Mouse (Mus musculus) heart, adult 2 months (tissue): ENCODE measurements at regions not wholly inside any gene's neighbourhood (a gene's known extent, or its start where the extent isn't known, plus 50 kb on each side); places are given as distances from the start of the nearest gene placed in this dataset.

Experiments used
- DNase-seq, 2 experiments: peaks; one replicate each; pipeline ENCODE4 v3.0.0; 2021
- H3K27ac ChIP-seq: fragments of 200-600 bp; 2 replicates; pipeline ENCODE4 v1.8.1; 2022
- H3K27me3 ChIP-seq: fragments of 200-500 bp; 2 replicates; pipeline ENCODE4 v1.6.1; 2012; ENCODE audit warnings: mild to moderate bottlenecking, low read length, inconsistent platforms, mixed read lengths; ENCODE audit not compliant: control insufficient read depth, insufficient read depth
- H3K36me3 ChIP-seq: fragments of 200-500 bp; 2 replicates; pipeline ENCODE4 v1.6.1; 2012; ENCODE audit warnings: low read length, inconsistent platforms; ENCODE audit not compliant: control insufficient read depth, insufficient read depth
- H3K4me1 ChIP-seq: fragments of 200-500 bp; 2 replicates; pipeline ENCODE4 v1.6.1; 2011; ENCODE audit warnings: low read length; ENCODE audit not compliant: control insufficient read depth, insufficient read depth
- H3K4me3 ChIP-seq: fragments of 200-600 bp; 2 replicates; pipeline ENCODE4 v1.8.1; 2022
- H3K79me2 ChIP-seq: fragments of 200-500 bp; replicated peaks from 2 replicates; pipeline ENCODE4 v1.6.1; 2012; ENCODE audit warnings: mild to moderate bottlenecking, inconsistent platforms, low read length, moderate library complexity, mixed read lengths; ENCODE audit not compliant: control insufficient read depth, insufficient read depth
- H3K9ac ChIP-seq: fragments of 200-500 bp; 2 replicates; pipeline ENCODE4 v1.6.1; 2012; ENCODE audit warnings: low read depth, mild to moderate bottlenecking, control low read depth, inconsistent platforms, low read length, mixed read lengths
- CTCF ChIP-seq: fragments of 200-600 bp; IDR thresholded peaks from 2 replicates; pipeline ENCODE4 v1.8.1; 2022; ENCODE audit warnings: antibody characterized with exemption, mild to moderate bottlenecking, moderate library complexity
- EP300 ChIP-seq: fragments of 200-500 bp; IDR thresholded peaks from 2 replicates; pipeline ENCODE4 v1.6.1; 2011; ENCODE audit warnings: low read depth, low read length, control low read depth; ENCODE audit not compliant: insufficient read depth
- POLR2A ChIP-seq: fragments of 200-500 bp; IDR thresholded peaks from 2 replicates; pipeline ENCODE4 v1.6.1; 2011; ENCODE audit warnings: mild to moderate bottlenecking, low read depth, low read length, control low read depth; ENCODE audit not compliant: insufficient read depth
- WGBS: fragments of 180-500 bp; shearing (Covaris S2); methylation state at CpG from one replicate; pipeline ENCODE4 v1.1.7; 2018; 5-methylcytosine and 5-hydroxymethylcytosine counted together
- intact Hi-C: fragments of 180-260 bp; cut with DNase I; formaldehyde crosslinking; loops from one replicate; pipeline ENCODE4 v1.15.1; 2025

- intact Hi-C loops: no loop called here
These were observed 412.0 kb upstream of the Cntn6 start for GRCm38 (mm10) chr6:104080581-104080980.

GRCm38 (mm10) chr6:104082242-104082641 lies 410.3 kb upstream of the Cntn6 start:
- WGBS: 83% methylated on average over 2 of the region's 2 CpGs
- H3K9ac ChIP-seq: no peak overlapping the region
- H3K27me3 ChIP-seq: no peaks in the 10 kb centered on the region
- TF ChIP-seq CTCF (no peak), POLR2A (no peak), EP300 (no peak)
- H3K36me3 ChIP-seq: no peaks in the 10 kb centered on the region
- no peaks in the 10 kb centered on the region for H3K4me1 ChIP-seq
- no peak for DNase-seq
- intact Hi-C loops: no loop called here
- H3K79me2 ChIP-seq: no peaks in the 10 kb centered on the region
- no peak overlapping the region for H3K4me3 ChIP-seq
- H3K27ac ChIP-seq: no peak overlapping the region

More at GRCm38 (mm10) chr6:104080581-104080980, 412.0 kb upstream of the Cntn6 start:
- 69% methylated on average over 3 of the region's 3 CpGs for WGBS
- H3K79me2 ChIP-seq: no peaks in the 10 kb centered on the region
- H3K27ac ChIP-seq: no peak overlapping the region
- H3K36me3 ChIP-seq: no peaks in the 10 kb centered on the region
- no peaks in the 10 kb centered on the region for H3K4me1 ChIP-seq
- no peaks in the 10 kb centered on the region for H3K27me3 ChIP-seq
- H3K9ac ChIP-seq: no peak overlapping the region
- no peak for TF ChIP-seq CTCF
- TF ChIP-seq EP300: no peak
- no peak for TF ChIP-seq POLR2A
- DNase-seq: no peak
- H3K4me3 ChIP-seq: no peak overlapping the region

GRCm38 (mm10) chr6:104108386-104108785 lies 384.2 kb upstream of the Cntn6 start:
- intact Hi-C loops: no loop called here
- Histone ChIP-seq H3K27ac (no peak overlapping the region), H3K79me2 (no peaks in the 10 kb centered on the region), H3K4me3 (no peak overlapping the region), H3K4me1 (no peaks in the 10 kb centered on the region), H3K9ac (no peak overlapping the region), H3K27me3 (no peaks in the 10 kb centered on the region), H3K36me3 (no peaks in the 10 kb centered on the region)
- TF ChIP-seq POLR2A (no peak), CTCF (no peak), EP300 (no peak)
- 61% methylated on average over 5 of the region's 5 CpGs for WGBS
- DNase-seq: no peak
